Mouse (Mus musculus) liver, postnatal 0 days (tissue): ENCODE measurements around the gene Stk32b.

Experiments
- CTCF ChIP-seq: sonication (generic); IDR thresholded peaks from 2 replicates; pipeline ENCODE4 v1.5.1; 2016; ENCODE audit warnings: antibody characterized with exemption, low read depth
- EP300 ChIP-seq: IDR thresholded peaks from 2 replicates; pipeline ENCODE4 v1.6.1; 2016; ENCODE audit warnings: antibody characterized with exemption, low read depth, mild to moderate bottlenecking

DNA sequence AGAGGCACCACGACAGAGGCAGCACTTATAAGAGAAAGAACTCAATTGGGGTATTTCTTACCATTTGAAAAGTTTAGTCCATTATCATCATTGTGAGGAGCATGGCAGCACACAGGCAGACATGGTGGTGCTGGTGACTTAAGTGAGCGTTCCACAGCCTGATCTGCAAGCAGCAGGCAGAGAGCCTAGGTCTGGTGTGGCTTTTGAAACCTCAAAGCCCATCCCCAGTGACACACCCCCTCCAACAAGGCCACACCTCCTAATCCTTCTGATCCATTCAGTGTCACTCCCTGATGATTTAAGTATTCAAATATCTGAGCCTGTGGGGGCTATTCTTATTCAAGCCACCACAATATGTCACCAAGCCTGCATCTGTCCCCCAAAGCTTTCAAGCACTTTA lies 12.0 kb downstream of the Stk32b start:
- TF ChIP-seq CTCF (no peak), EP300 (no peak)
